Mouse (Mus musculus) limb, embryonic 14.5 days (tissue): ENCODE measurements around the gene Gm10306. TPM values are rescaled to one million over a fixed set of nuclear protein-coding genes. Genes with fewer than 3 reads are reported as not detected.

Experiments
- ATAC-seq: fragments of 200-750 bp; cut with Nextera tagmentation; 2 replicates; pipeline ENCODE4 v1.8.0; 2017; ENCODE audit warnings: low read depth, moderate number of reproducible peaks, moderate TSS enrichment; ENCODE audit not compliant: low FRiP score
- DNase-seq: peaks from one replicate; pipeline ENCODE4 v3.0.0-alpha.2; 2015; ENCODE audit warnings: low spot score
- H3K27ac ChIP-seq: fragments of 300-500 bp; sonication (generic); replicated peaks from 2 replicates; pipeline ENCODE4 v1.5.1; 2014; ENCODE audit warnings: low read depth, mild to moderate bottlenecking, low read length, moderate library complexity, mixed read lengths
- H3K27me3 ChIP-seq: fragments of 300-500 bp; sonication (generic); 2 replicates; pipeline ENCODE4 v1.6.1; 2014; ENCODE audit warnings: low read length, mixed read lengths; ENCODE audit not compliant: control insufficient read depth, insufficient read depth
- H3K36me3 ChIP-seq: fragments of 300-500 bp; sonication (generic); 2 replicates; pipeline ENCODE4 v1.6.1; 2014; ENCODE audit warnings: mild to moderate bottlenecking, low read length, moderate library complexity, mixed read lengths; ENCODE audit not compliant: control insufficient read depth, insufficient read depth
- H3K4me1 ChIP-seq: fragments of 300-500 bp; sonication (generic); 2 replicates; pipeline ENCODE4 v1.6.1; 2014; ENCODE audit warnings: antibody characterized with exemption, low read length, mixed read lengths; ENCODE audit not compliant: control insufficient read depth, insufficient read depth
- H3K4me2 ChIP-seq: fragments of 300-500 bp; sonication (generic); replicated peaks from 2 replicates; pipeline ENCODE4 v1.6.1; 2014; ENCODE audit warnings: low read depth, mild to moderate bottlenecking, low read length, moderate library complexity; ENCODE audit not compliant: severe bottlenecking
- H3K4me3 ChIP-seq: fragments of 300-500 bp; sonication (generic); replicated peaks from 2 replicates; pipeline ENCODE4 v1.5.1; 2014; ENCODE audit warnings: low read length
- H3K9ac ChIP-seq: fragments of 300-500 bp; sonication (generic); 2 replicates; pipeline ENCODE4 v1.6.1; 2014; ENCODE audit warnings: mild to moderate bottlenecking, low read depth, low read length, moderate library complexity; ENCODE audit not compliant: severe bottlenecking
- H3K9me3 ChIP-seq: fragments of 300-500 bp; sonication (generic); 2 replicates; pipeline ENCODE4 v1.6.1; 2016; ENCODE audit warnings: low read length; ENCODE audit not compliant: control insufficient read depth
- POLR2A ChIP-seq: fragments of 200-500 bp; IDR thresholded peaks from 2 replicates; pipeline ENCODE4 v1.8.0; 2012; ENCODE audit warnings: inconsistent platforms, mild to moderate bottlenecking, moderate library complexity, borderline replicate concordance; ENCODE audit not compliant: insufficient read depth, insufficient read length; ENCODE audit errors: extremely low read depth
- WGBS: fragments of 180-500 bp; shearing (Covaris S2); extraction: QIAGEN DNeasy Blood & Tissue Kit; methylation state at CpG from one replicate; pipeline ENCODE4 v1.1.7; 2014; 5-methylcytosine and 5-hydroxymethylcytosine counted together
- polyA plus RNA-seq, 2 experiments: library from polyadenylated mRNA; depleted of rRNA in 1 of 2; stranded (reverse) in 1 of 2; unstranded in 1 of 2; fragments of >200 nt; fragmentation: Nextera tagmentation in 1 of 2; extraction: Ambion mirVana in 1 of 2; gene quantifications; 2 replicates each; pipeline versions ENCODE4 v1.2.1 to v1.2.3; 2012 to 2014

Gm10306 gene
- polyA plus RNA-seq, 2 experiments = 0.81 TPM; not detected in 1

DNA sequence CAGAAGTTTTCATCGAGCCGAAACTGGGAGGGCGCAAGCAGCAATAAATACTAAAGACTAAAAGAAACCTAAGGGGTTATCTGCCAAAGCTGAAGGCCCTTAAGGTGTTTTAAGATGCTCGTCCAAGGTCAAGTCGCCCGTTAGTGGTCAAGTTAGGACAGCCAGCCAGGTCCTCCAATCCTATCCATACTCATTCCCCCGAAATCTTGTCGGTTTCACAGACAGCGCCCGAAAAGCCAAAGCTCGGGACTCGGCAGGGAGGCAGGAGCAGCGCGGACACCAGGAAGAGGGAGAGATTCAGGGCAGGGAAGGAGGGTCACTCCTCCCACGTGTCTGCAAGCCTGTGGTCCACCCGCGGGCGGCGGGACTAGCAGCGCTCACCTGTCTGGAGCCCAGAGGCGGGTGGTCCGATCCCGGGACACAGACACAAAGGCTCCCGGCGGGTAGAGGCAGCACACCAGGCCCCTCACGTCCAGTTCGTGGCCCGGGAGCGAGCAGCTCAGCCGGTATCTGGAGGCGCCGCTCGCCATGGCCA lies 46.2 kb downstream of the Gm10306 start:
- no peaks in the 10 kb centered on the region for H3K27me3 ChIP-seq
- H3K4me3 ChIP-seq = peak overlapping the region; percentile 97
- peak overlapping the region; percentile 89 for H3K27ac ChIP-seq
- no peak for DNase-seq
- 0 out of 2 replicates have a peak, but pooled peaks cover 6% of the 10 kb centered on the region for H3K4me1 ChIP-seq
- WGBS = under 1% methylated on average over 33 of the region's 33 CpGs
- H3K9me3 ChIP-seq = no peaks in the 10 kb centered on the region
- H3K36me3 ChIP-seq = no peaks in the 10 kb centered on the region
- H3K9ac ChIP-seq = peak overlapping the region; percentile 93
- peak; percentile 70 for ATAC-seq
- peak overlapping the region; percentile 58 for H3K4me2 ChIP-seq
- no peak for TF ChIP-seq POLR2A

DNA sequence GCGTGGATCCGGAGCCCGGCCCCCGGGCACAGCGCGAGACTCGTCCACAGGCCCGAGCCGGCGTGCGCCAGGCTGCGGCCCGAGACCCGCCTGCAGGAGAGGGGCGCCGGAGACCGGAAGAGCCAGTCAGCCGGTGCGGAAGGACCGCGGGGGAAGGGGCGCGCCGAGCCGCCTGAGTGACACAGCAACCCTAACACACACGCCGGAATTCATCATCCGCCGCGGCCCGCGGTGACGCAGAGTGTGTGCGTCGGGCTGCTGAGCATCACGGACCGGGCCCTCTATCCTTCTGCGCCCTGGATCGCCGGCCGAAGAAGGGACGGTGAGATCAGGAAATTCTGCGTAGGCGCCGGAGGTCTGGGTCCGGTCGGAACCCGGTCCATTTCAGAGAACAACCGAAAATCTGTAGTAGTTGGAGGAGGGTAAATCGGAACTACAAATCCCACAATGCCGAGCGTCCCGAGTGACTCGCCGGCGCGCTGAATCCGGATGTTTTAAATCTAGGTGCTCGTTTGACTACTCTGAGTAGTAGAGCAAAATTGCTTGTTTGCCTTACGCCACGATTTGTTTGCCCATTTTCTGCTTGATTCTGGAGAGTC lies 46.8 kb downstream of the Gm10306 start, which contains the start of gene Plaa:
Gene Plaa, minus strand, starts transcription at position 214 of the 599 bp plus-strand sequence.
- Histone ChIP-seq H3K4me3 (peak within 1 kb of the TSS; percentile 97), H3K27ac (peak within 1 kb of the TSS; percentile 89), H3K27me3 (no peaks in the 10 kb centered on the region), H3K4me2 (peak within 1 kb of the TSS; percentile 83), H3K9me3 (no peaks in the 10 kb centered on the region), H3K36me3 (no peaks in the 10 kb centered on the region), H3K4me1 (0 out of 2 replicates have a peak, but pooled peaks cover 6% of the 10 kb centered on the region), H3K9ac (peak within 1 kb of the TSS; percentile 93)
- peak; percentile 99 for ATAC-seq
- TF ChIP-seq POLR2A = 0 out of 2 replicates have a peak, but pooled peaks have one; percentile 45
- under 1% methylated on average over 55 of the region's 61 CpGs for WGBS
- DNase-seq = peak; percentile 93

DNA sequence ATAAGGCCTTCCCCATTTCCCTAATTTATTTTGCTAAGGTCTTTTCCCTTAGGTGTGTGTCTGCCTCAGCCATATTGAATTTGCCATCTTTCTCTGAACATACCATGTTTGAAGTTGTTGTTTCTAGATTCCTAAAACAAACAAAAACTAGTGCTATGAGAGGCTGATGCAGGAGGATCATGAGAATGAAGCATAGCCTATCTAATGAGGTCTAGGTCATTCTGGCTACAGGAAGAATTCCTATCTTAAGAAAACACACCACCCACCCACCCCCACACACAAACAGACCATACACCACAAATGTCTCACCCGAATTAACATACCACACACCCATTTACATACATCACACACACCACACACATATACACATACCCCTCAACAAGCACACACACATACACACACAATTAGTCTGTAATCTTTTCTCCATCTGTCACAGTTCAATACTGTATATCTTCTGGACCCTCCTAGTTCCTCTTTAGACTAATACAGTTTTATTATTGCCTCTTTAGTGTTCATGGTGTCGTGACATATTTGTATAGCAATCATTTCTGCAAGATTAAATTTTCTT lies 48.2 kb downstream of the Gm10306 start:
- H3K4me3 ChIP-seq = no peak overlapping the region
- DNase-seq = no peak
- H3K27ac ChIP-seq = no peak overlapping the region
- no peaks in the 10 kb centered on the region for H3K9me3 ChIP-seq
- no peak overlapping the region for H3K9ac ChIP-seq
- TF ChIP-seq POLR2A = no peak
- no peaks in the 10 kb centered on the region for H3K36me3 ChIP-seq
- WGBS = 81% methylated on average over 2 of the region's 2 CpGs
- H3K27me3 ChIP-seq = no peaks in the 10 kb centered on the region
- H3K4me1 ChIP-seq = 0 out of 2 replicates have a peak, but pooled peaks cover 6% of the 10 kb centered on the region
- no peak for ATAC-seq
- no peak overlapping the region for H3K4me2 ChIP-seq

DNA sequence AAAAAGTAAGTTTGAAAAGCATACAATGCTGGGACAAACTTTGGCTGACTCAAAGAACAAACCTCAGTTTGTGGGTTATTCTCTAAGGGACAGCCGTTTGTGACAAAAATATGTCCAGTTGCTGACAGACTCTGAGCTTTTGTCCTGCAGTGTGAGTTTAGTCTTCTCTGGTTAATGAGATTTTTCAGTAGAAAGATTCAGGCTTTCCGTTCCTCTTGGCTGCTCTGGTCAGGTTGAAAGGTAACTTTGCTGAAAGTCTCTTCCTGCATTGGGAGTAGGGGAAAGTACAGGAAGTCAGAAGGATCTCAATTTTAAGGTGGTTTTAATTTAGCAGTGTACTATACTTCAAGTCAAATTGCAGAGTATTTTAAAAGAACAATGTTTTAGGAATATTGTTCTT lies 49.2 kb downstream of the Gm10306 start:
- no peaks in the 10 kb centered on the region for H3K36me3 ChIP-seq
- DNase-seq (no peak), ATAC-seq (no peak)
- H3K27me3 ChIP-seq = no peaks in the 10 kb centered on the region
- H3K27ac ChIP-seq = no peak overlapping the region
- H3K9ac ChIP-seq = no peak overlapping the region
- H3K4me3 ChIP-seq = no peak overlapping the region
- no peak overlapping the region for H3K4me2 ChIP-seq
- no peaks in the 10 kb centered on the region for H3K9me3 ChIP-seq
- 0 out of 2 replicates have a peak, but pooled peaks cover 6% of the 10 kb centered on the region for H3K4me1 ChIP-seq
- WGBS = 93% methylated on average over 2 of the region's 2 CpGs
- TF ChIP-seq POLR2A = no peak

Other genes starting within 250 kb of the Gm10306 start
- 11.0 and 15.4 TPM in 2 replicates for gene Caap1, start 250 bp downstream of the Gm10306 start, polyA plus RNA-seq (2012; rRNA removed)
- gene Caap1, start 250 bp downstream of the Gm10306 start, polyA plus RNA-seq (2014; fragmentation: Nextera tagmentation; extraction: Ambion mirVana) = 17.9 and 19.5 TPM in 2 replicates
- 39.0 and 39.3 TPM in 2 replicates for gene Plaa, start 46.7 kb downstream of the Gm10306 start, polyA plus RNA-seq (2012; rRNA removed)
- 57.3 and 62.9 TPM in 2 replicates for gene Plaa, start 46.7 kb downstream of the Gm10306 start, polyA plus RNA-seq (2014; fragmentation: Nextera tagmentation; extraction: Ambion mirVana)
- 9.4 and 20.9 TPM in 2 replicates for gene Ift74, start 57.9 kb downstream of the Gm10306 start, polyA plus RNA-seq (2012; rRNA removed)
- gene Ift74, start 57.9 kb downstream of the Gm10306 start, polyA plus RNA-seq (2014; fragmentation: Nextera tagmentation; extraction: Ambion mirVana) = 34.1 and 38.0 TPM in 2 replicates
- gene Lrrc19, start 93.6 kb downstream of the Gm10306 start, polyA plus RNA-seq (2012; rRNA removed) = not detected in 2 replicates
- 0.40 and 0.72 TPM in 2 replicates for gene Lrrc19, start 93.6 kb downstream of the Gm10306 start, polyA plus RNA-seq (2014; fragmentation: Nextera tagmentation; extraction: Ambion mirVana)
- gene Tek, start 182.7 kb downstream of the Gm10306 start, polyA plus RNA-seq (2012; rRNA removed) = 8.4 and 10.2 TPM in 2 replicates
- gene Tek, start 182.7 kb downstream of the Gm10306 start, polyA plus RNA-seq (2014; fragmentation: Nextera tagmentation; extraction: Ambion mirVana) = 15.6 and 15.7 TPM in 2 replicates